Mouse (Mus musculus) cerebellum, adult 18-20 months (tissue): ENCODE measurements around the gene Itch.
A peak's percentile ranks its signal among the peaks of the same experiment; 100 is the strongest.
"Not testable (repeated sequence)": the region's sequence is repeated elsewhere in the genome, so short reads cannot be mapped to it uniquely, and the experiment has no call there.

Experiments
- DNase-seq, 2 experiments: peaks; one replicate each; pipeline ENCODE4 v3.0.0; 2021

The Itch gene

GRCm38 (mm10) chr2:155133011-155133976 is at the start of gene Itch:
Itch (plus strand) TSS chr2:155133509.
- peak; percentile 95 for DNase-seq

DNA sequence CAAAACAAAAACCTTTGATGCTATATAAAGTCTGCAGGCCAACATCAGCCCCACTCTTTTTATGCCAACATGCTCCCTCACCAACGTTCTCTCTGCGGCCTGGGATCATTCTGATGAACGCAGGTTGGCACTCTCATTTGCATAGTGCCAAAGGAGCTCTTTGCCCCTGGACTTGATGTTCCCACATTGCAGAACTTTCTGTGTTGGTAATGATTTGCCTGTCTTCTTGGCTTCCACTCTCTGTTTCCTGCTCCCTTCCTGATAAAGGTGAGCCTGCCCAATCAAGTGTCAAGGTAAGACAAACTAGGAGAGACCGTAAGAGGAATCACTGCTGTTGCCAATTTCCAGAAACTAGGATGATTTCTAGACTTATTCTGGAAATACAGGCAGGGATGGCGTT is 48.8 kb upstream of the Itch start:
- no peak for DNase-seq

- DNase-seq = no peak
These were observed 47.0 kb upstream of the Itch start for GRCm38 (mm10) chr2:155086328-155086727.

DNA sequence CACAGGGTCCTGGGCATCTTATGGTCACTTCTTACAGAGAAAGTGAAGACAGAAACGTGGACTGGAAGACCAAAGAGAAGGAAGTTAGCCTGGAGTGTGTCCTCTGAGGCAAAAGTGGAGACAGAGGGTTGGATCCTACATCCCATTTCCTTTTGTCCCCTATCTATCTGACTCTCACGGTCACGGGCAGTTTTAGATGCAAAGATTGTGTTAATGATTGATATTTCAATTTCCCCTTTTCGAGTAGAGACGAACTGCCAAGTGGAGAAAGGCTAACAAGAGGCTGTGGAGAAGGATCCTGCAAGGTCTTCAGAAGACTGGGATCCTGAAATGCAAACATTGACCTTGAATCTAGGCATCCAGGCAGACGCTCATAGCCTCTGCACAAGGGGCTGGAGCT is 45.0 kb upstream of the Itch start:
- no peak for DNase-seq

DNA sequence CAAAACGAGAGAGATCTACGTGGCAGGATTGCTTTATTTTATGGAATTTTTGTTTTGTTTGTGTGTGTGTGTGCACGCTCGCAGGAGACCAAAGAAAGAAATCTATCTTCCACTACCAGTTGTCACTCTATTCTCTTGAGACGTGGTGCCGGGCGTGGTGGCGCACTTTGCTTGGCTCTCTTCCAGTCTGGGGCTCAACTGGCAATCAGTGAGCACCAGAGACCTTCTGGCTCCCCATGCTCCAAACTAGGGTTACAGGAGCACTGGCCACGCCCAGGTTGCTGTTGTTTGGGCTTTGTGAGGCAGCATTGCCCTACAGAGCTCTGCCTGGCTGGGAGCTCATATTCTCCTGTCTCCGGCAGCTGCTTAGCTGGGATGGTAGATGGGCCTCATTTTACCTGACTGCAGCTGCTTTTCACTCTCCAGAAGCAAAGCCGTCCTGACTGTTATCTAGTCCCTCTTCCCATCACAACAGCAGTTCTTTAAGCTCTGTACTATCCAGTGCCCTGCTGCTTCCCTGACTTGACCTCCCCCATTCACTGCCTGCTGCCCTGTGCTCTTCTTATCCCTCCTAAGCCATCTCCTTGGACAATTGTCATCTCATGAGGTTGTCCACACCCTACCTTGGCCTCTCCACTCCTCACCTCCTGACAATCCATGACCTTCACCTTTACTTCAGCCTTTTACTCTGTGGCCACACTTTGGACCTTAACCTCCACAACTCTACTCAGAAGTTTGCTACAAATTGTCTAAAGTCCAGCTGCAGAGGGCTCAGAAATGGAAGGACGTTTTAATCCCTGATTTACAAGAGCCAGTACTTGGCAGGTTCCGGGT is 42.2 kb upstream of the Itch start:
- DNase-seq = no peak

GRCm38 (mm10) chr2:155091743-155092075 is 41.6 kb upstream of the Itch start:
- no peak for DNase-seq

GRCm38 (mm10) chr2:155093418-155093817 is 39.9 kb upstream of the Itch start:
- no peak for DNase-seq

- DNase-seq = peak in 1 of 2 experiments; percentile 10
These were observed 34.5 kb upstream of the Itch start for GRCm38 (mm10) chr2:155098720-155099380.

GRCm38 (mm10) chr2:155099421-155099820 is 33.9 kb upstream of the Itch start:
- peak in 1 of 2 experiments; percentile 17 for DNase-seq

- no peak for DNase-seq
These were observed 33.1 kb upstream of the Itch start for GRCm38 (mm10) chr2:155099994-155100795.

DNA sequence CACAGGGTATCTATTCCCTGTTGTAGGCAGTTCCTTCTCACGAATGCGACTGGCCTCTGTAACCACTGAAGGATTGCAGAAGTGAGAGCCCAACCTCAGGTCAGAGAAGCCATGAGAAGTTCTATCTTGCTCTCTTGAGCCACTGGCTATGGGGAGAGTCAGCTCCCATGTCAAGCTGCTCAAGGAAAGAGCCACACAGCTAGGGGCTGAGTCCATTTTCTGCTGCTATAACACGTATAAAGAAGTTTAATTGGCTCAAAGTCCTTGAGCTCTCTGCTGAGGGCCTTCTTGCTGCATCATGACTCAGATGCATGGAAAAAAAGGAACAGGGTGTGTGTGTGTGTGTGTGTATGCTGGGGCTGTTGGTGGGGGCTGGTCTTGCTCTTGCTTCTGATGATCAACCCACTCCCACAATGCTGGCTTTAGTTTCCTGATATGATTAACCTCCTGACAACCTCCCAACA is 32.5 kb upstream of the Itch start:
- no peak for DNase-seq

DNA sequence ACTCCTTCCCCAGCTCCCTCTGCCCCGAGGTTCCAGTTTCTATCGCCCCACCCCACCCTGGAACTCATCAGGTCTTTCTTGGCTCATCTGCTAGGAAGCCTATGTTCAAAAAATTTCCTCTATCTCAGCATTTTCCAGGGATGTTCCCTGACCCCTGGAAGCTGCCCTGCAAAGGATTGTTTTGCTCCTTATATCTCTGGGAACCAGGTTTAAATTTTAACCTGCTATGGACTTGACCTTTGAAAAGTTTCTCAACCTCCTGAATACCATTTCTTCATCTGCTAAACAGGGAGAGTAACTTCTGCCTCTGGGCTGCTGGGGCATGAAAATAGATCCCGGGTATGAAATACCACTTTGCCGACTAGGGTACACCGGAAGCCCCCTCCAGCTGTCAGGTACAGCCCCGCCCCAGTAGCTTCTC is 31.5 kb upstream of the Itch start:
- no peak for DNase-seq

DNA sequence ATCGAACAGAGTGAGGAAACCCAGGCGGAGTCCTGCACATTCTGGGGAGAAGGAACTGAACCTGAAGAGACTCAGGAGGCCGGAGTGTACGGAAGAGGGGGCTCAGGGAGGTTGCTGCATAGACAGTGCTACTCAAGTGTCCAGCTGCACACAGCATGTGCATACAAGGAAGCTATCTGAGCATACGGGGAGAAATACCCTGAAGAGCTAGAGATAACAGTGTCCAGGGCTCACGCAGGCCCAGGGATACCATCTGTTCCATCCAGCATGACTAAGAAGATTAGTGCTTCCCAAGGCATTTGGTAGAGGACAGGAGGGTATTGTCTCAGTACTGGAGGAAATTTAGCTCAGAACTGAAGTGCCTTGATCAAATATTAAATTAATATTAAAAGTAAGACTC is 29.7 kb upstream of the Itch start:
- peak; percentile 18 to 45 for DNase-seq

DNA sequence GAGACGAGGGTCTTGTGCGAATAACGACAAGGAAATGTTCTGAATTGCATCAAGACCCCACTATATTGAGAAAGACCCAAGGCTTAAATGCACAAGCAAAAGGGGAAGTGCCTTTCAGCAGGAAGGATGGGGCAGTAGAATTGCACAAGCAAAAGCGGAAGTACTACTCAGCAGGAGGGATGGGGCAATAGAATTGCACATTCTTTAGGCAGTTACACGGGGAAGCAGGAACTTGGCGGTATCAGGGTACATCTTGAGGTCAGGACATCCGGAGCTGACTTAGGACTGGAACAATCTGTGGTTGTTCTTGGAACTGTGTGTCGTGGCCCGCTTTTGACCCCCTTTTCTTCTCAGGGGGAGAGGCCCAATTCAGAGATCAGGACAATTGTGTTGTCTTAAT is 26.0 kb upstream of the Itch start:
- not testable (repeated sequence) for DNase-seq

- DNase-seq = no peak
These were observed 18.0 kb upstream of the Itch start for GRCm38 (mm10) chr2:155115216-155115830.

- peak in 1 of 2 experiments; percentile 17 for DNase-seq
These were observed 910 bp downstream of the Itch start for GRCm38 (mm10) chr2:155133977-155134860.

DNA sequence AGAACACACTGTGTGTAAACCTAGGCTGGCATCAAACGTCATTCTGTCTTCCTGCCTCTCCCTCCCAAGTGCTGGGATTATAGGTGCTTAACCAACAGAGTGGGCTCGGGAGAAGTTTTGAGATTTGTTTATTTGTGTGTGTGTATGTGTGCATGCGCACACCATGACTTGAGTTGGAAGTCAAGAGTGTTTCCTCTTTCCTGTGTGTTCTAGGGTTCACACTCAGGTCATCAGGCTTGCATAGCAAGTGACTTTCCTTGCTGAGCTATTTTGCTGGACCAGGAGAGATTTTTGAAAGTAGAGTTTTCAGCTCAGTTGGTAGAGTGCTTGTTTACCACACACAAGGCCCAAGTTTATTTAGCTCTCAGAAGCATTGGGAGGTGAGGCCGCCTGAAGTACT is 1.8 kb downstream of the Itch start:
- no peak for DNase-seq

DNA sequence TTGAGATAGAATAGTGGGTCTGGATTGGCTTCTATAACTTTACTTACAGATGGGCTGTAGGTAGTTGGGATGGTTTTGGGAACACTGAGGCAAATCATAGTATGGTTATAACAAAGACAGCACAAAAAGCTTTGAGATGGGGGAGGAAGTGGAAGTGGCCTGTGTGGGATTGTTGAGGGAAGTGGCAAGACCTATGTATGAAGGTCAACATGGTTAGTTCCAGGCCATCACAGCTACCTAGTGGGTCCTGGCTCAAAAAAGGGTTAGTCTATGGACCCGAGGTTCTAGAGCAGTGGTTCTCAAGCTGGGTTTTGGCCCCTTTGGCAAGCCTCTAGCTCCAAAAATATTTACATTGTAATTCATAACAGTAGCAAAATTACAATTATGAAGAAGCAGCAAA is 2.2 kb downstream of the Itch start:
- no peak for DNase-seq

- no peak for DNase-seq
These were observed 7.7 kb downstream of the Itch start for GRCm38 (mm10) chr2:155140986-155141385.

- no peak for DNase-seq
These were observed 8.8 kb downstream of the Itch start for GRCm38 (mm10) chr2:155142025-155142555.
